Mouse (Mus musculus) brain, adult 10 weeks (tissue): ENCODE data around the gene Dna2. TPM values are rescaled to one million over a fixed set of nuclear protein-coding genes. Genes with fewer than 3 reads are reported as not detected.

Source experiments
- polyA plus RNA-seq: library from polyadenylated mRNA; stranded (reverse); fragments of 350-450 nt; fragmentation: Illumina TruSeq; extraction: RNeasy Lipid Tissue Mini Kit (QIAGEN cat#74804); gene quantifications from one replicate; pipeline ENCODE4 v1.2.3, GENCODE M21; 2015; ENCODE audit warnings: low read depth, low replicate concordance

The Dna2 gene
- polyA plus RNA-seq = 2.0 TPM

GRCm38 (mm10) chr10:62946738-62947471 lies at the start of gene Dna2:
Gene Dna2, plus strand, starts transcription at chr10:62947026.

GRCm38 (mm10) chr10:62908896-62909295 lies 37.9 kb upstream of the Dna2 start, which contains the start of gene Tet1:
Gene Tet1, minus strand, starts transcription at chr10:62908996.

GRCm38 (mm10) chr10:62919925-62920765 lies 26.7 kb upstream of the Dna2 start, which contains the start of gene Slc25a16:
Gene Slc25a16, plus strand, starts transcription at chr10:62920633.

GRCm38 (mm10) chr10:62980039-62980954 lies 33.5 kb downstream of the Dna2 start, which contains the start of gene Rufy2:
Gene Rufy2, plus strand, starts transcription at chr10:62980223.

Other genes with a start within 250 kb of the Dna2 start
- 3.6 TPM for gene Stox1, start 220.9 kb upstream of the Dna2 start, polyA plus RNA-seq
- 36.1 TPM for gene Ccar1, start 154.7 kb upstream of the Dna2 start, polyA plus RNA-seq
- 4.6 TPM for gene Tet1, start 38.0 kb upstream of the Dna2 start, polyA plus RNA-seq
- gene Slc25a16, start 26.4 kb upstream of the Dna2 start, polyA plus RNA-seq = 32.6 TPM
- gene Rufy2, start 33.2 kb downstream of the Dna2 start, polyA plus RNA-seq = 64.2 TPM
- 52.7 TPM for gene Hnrnph3, start 77.2 kb downstream of the Dna2 start, polyA plus RNA-seq
- 2.4 TPM for gene Pbld2, start 77.3 kb downstream of the Dna2 start, polyA plus RNA-seq
- 0.83 TPM for gene Pbld1, start 113.1 kb downstream of the Dna2 start, polyA plus RNA-seq
- gene Atoh7, start 152.6 kb downstream of the Dna2 start, polyA plus RNA-seq = 3.4 TPM